Mouse (Mus musculus) liver, embryonic 11.5 days (tissue): ENCODE measurements around the gene Coq4. TPM values are rescaled to one million over a fixed set of nuclear protein-coding genes. Genes with fewer than 3 reads are reported as not detected.
"Not testable (repeated sequence)": the region's sequence is repeated elsewhere in the genome, so short reads cannot be mapped to it uniquely, and the experiment has no call there.

Source experiments
- ATAC-seq: fragments of 200-750 bp; cut with Nextera tagmentation; replicated peaks from 2 replicates; pipeline ENCODE4 v1.8.0; 2017; ENCODE audit warnings: moderate number of reproducible peaks, mild to moderate bottlenecking, moderate TSS enrichment, moderate library complexity; ENCODE audit not compliant: low FRiP score
- DNase-seq: peaks from one replicate; pipeline ENCODE4 v3.0.0-alpha.2; 2017; ENCODE audit warnings: low spot score
- H3K27ac ChIP-seq: fragments of 300-500 bp; sonication (generic); 2 replicates; pipeline ENCODE4 v1.5.1; 2014; ENCODE audit warnings: mild to moderate bottlenecking, low read depth, low read length, control low read depth
- H3K27me3 ChIP-seq: fragments of 300-500 bp; sonication (generic); replicated peaks from 2 replicates; pipeline ENCODE4 v1.6.1; 2014; ENCODE audit warnings: low read length, mixed read lengths; ENCODE audit not compliant: control insufficient read depth, insufficient read depth
- H3K36me3 ChIP-seq: fragments of 300-500 bp; sonication (generic); 2 replicates; pipeline ENCODE4 v1.6.1; 2014; ENCODE audit warnings: mild to moderate bottlenecking, low read length, moderate library complexity, mixed read lengths; ENCODE audit not compliant: control insufficient read depth, insufficient read depth
- H3K4me1 ChIP-seq: fragments of 300-500 bp; sonication (generic); replicated peaks from 2 replicates; pipeline ENCODE4 v1.6.1; 2014; ENCODE audit warnings: low read length, mixed read lengths; ENCODE audit not compliant: control insufficient read depth, insufficient read depth
- H3K4me2 ChIP-seq: fragments of 300-500 bp; sonication (generic); 2 replicates; pipeline ENCODE4 v1.6.1; 2014; ENCODE audit warnings: mild to moderate bottlenecking, control low read depth, moderate library complexity
- H3K4me3 ChIP-seq: fragments of 300-500 bp; sonication (generic); 2 replicates; pipeline ENCODE4 v1.5.1; 2014; ENCODE audit warnings: low read depth, low read length, control low read depth
- H3K9ac ChIP-seq: fragments of 300-500 bp; sonication (generic); 2 replicates; pipeline ENCODE4 v1.6.1; 2014; ENCODE audit warnings: low read depth, low read length, control low read depth
- H3K9me3 ChIP-seq: fragments of 300-500 bp; sonication (generic); 2 replicates; pipeline ENCODE4 v1.6.1; 2016; ENCODE audit warnings: low read length, inconsistent platforms, mixed read lengths; ENCODE audit not compliant: control insufficient read depth
- WGBS: fragments of 180-500 bp; shearing (Covaris S2); extraction: QIAGEN DNeasy Blood & Tissue Kit; methylation state at CpG from one replicate; pipeline ENCODE4 v1.1.7; 2014; 5-methylcytosine and 5-hydroxymethylcytosine counted together
- polyA plus RNA-seq: library from polyadenylated mRNA; unstranded; fragments of >200 nt; fragmentation: Nextera tagmentation; extraction: Ambion mirVana; gene quantifications from 2 replicates; pipeline ENCODE4 v1.2.1, GENCODE M21; 2014

The Coq4 gene
- polyA plus RNA-seq, 1 experiment from 2014 or later, result 36.1 TPM

GRCm38 (mm10) chr2:29773323-29773722 is 14.0 kb upstream of the Coq4 start:
- no peak overlapping the region for H3K27ac ChIP-seq
- no peak for DNase-seq
- 67% methylated on average over 4 of the region's 4 CpGs for WGBS
- H3K9ac ChIP-seq, result no peak overlapping the region
- H3K27me3 ChIP-seq, result no peaks in the 10 kb centered on the region
- H3K36me3 ChIP-seq, result peaks cover 18% of the 10 kb centered on the region
- ATAC-seq, result peak; percentile 57; the same call in 1 of the 2 replicates
- no peaks in the 10 kb centered on the region for H3K9me3 ChIP-seq
- H3K4me2 ChIP-seq, result no peak overlapping the region
- H3K4me3 ChIP-seq, result no peak overlapping the region
- peaks cover 9% of the 10 kb centered on the region for H3K4me1 ChIP-seq

GRCm38 (mm10) chr2:29781256-29781655 is 6.0 kb upstream of the Coq4 start:
- H3K4me3 ChIP-seq, H3K27ac ChIP-seq, H3K4me1 ChIP-seq, H3K9ac ChIP-seq, H3K4me2 ChIP-seq, H3K27me3 ChIP-seq, H3K9me3 ChIP-seq, DNase-seq, ATAC-seq: not testable (repeated sequence)
- 89% methylated on average over 2 of the region's 2 CpGs for WGBS
- peaks cover 64% of the 10 kb centered on the region for H3K36me3 ChIP-seq

GRCm38 (mm10) chr2:29784290-29784689 is 3.0 kb upstream of the Coq4 start:
- H3K4me3 ChIP-seq, result no peak overlapping the region
- DNase-seq (no peak), ATAC-seq (no peak)
- WGBS, result 78% methylated on average over 4 of the region's 4 CpGs
- no peak overlapping the region for H3K9ac ChIP-seq
- no peaks in the 10 kb centered on the region; the same call in 1 of the 2 replicates for H3K9me3 ChIP-seq
- peaks cover 3% of the 10 kb centered on the region; the same call in 1 of the 2 replicates for H3K4me1 ChIP-seq
- peaks cover 41% of the 10 kb centered on the region for H3K36me3 ChIP-seq
- H3K27ac ChIP-seq, result no peak overlapping the region
- no peaks in the 10 kb centered on the region for H3K27me3 ChIP-seq
- H3K4me2 ChIP-seq, result no peak overlapping the region

GRCm38 (mm10) chr2:29787937-29788681 is 816 bp downstream of the Coq4 start, which contains the start of gene Trub2:
Trub2 (minus strand) TSS chr2:29788502.
- H3K36me3 ChIP-seq, result peaks cover 23% of the 10 kb centered on the region
- H3K27me3 ChIP-seq, result no peaks in the 10 kb centered on the region
- DNase-seq (peak; percentile 81), ATAC-seq (peak; percentile 89)
- peaks cover 3% of the 10 kb centered on the region; the same call in 1 of the 2 replicates for H3K4me1 ChIP-seq
- peak within 1 kb of the TSS; percentile 85 for H3K4me3 ChIP-seq
- under 1% methylated on average over 45 of the region's 45 CpGs for WGBS
- peak within 1 kb of the TSS; percentile 59; the same call in 1 of the 2 replicates for H3K27ac ChIP-seq
- H3K9ac ChIP-seq, result peak within 1 kb of the TSS; percentile 77
- no peaks in the 10 kb centered on the region for H3K9me3 ChIP-seq
- H3K4me2 ChIP-seq, result peak within 1 kb of the TSS; percentile 88

GRCm38 (mm10) chr2:29792772-29793487 is 5.6 kb downstream of the Coq4 start:
- no peaks in the 10 kb centered on the region for H3K9me3 ChIP-seq
- DNase-seq, result no peak
- H3K27ac ChIP-seq, result no peak overlapping the region
- H3K4me2 ChIP-seq, result no peak overlapping the region
- H3K36me3 ChIP-seq, result peaks cover 7% of the 10 kb centered on the region; the same call in 1 of the 2 replicates
- ATAC-seq, result no peak
- WGBS, result 89% methylated on average over 2 of the region's 2 CpGs
- H3K9ac ChIP-seq, result no peak overlapping the region
- H3K27me3 ChIP-seq, result no peaks in the 10 kb centered on the region
- no peaks in the 10 kb centered on the region; the same call in 1 of the 2 replicates for H3K4me1 ChIP-seq
- no peak overlapping the region for H3K4me3 ChIP-seq

- peak within 1 kb of the TSS; percentile 84 for H3K4me2 ChIP-seq
- H3K9me3 ChIP-seq, result no peaks in the 10 kb centered on the region
- peaks cover 4% of the 10 kb centered on the region; the same call in 1 of the 2 replicates for H3K4me1 ChIP-seq
- peak; percentile 93 for DNase-seq
- peak within 1 kb of the TSS; percentile 67 for H3K9ac ChIP-seq
- WGBS, result 4% methylated on average over 27 of the region's 28 CpGs
- no peaks in the 10 kb centered on the region for H3K27me3 ChIP-seq
- H3K27ac ChIP-seq, result no peak within 1 kb of the TSS
- H3K4me3 ChIP-seq, result peak within 1 kb of the TSS; percentile 66
- 0 out of 2 replicates have a peak, but pooled peaks cover 2% of the 10 kb centered on the region for H3K36me3 ChIP-seq
- ATAC-seq, result peak; percentile 98
These were observed 15.0 kb downstream of the Coq4 start, which contains the start of gene Slc27a4 for GRCm38 (mm10) chr2:29802075-29802826. Slc27a4 (plus strand) TSS chr2:29802634.

GRCm38 (mm10) chr2:29802827-29803201 is 15.5 kb downstream of the Coq4 start:
- peak overlapping the region; percentile 66 for H3K4me3 ChIP-seq
- DNase-seq (no peak), ATAC-seq (peak; percentile 37)
- peaks cover 4% of the 10 kb centered on the region; the same call in 1 of the 2 replicates for H3K4me1 ChIP-seq
- peak overlapping the region; percentile 67 for H3K9ac ChIP-seq
- H3K36me3 ChIP-seq, result 0 out of 2 replicates have a peak, but pooled peaks cover 2% of the 10 kb centered on the region
- no peaks in the 10 kb centered on the region for H3K27me3 ChIP-seq
- no peak overlapping the region for H3K27ac ChIP-seq
- H3K9me3 ChIP-seq, result no peaks in the 10 kb centered on the region
- 0% methylated on average over 39 of the region's 39 CpGs for WGBS
- H3K4me2 ChIP-seq, result peak overlapping the region; percentile 84

- ATAC-seq, result no peak
- Histone ChIP-seq H3K4me3 (peak overlapping the region; percentile 66), H3K4me2 (peak overlapping the region; percentile 84), H3K36me3 (0 out of 2 replicates have a peak, but pooled peaks cover 2% of the 10 kb centered on the region), H3K27ac (no peak overlapping the region), H3K9me3 (no peaks in the 10 kb centered on the region), H3K4me1 (peaks cover 4% of the 10 kb centered on the region; the same call in 1 of the 2 replicates), H3K9ac (peak overlapping the region; percentile 67; the same call in 1 of the 2 replicates), H3K27me3 (no peaks in the 10 kb centered on the region)
- WGBS, result 25% methylated on average over 6 of the region's 6 CpGs
- DNase-seq, result no peak
These were observed 16.1 kb downstream of the Coq4 start for GRCm38 (mm10) chr2:29803400-29803831.
